Mouse (Mus musculus): ENCODE measurements around the gene Apom. TPM values are rescaled to one million over a fixed set of nuclear protein-coding genes. Genes with fewer than 3 reads are reported as not detected.

Apom gene
- polyA plus RNA-seq, 1 experiment from 2014 or later = 1,216 TPM

GRCm38 (mm10) chr17:35135591-35136320, 3.9 kb upstream of the Apom start:
- peak overlapping the region; percentile 78 for H3K9ac ChIP-seq (replicated peaks)
- peak; percentile 62 for ATAC-seq
- peaks cover 29% of the 10 kb centered on the region for H3K36me3 ChIP-seq (replicated peaks; ENCODE audit: insufficient read depth, low read length)
- DNase-seq = no peak
- H3K4me3 ChIP-seq (ENCODE audit: low read depth, low read length) = peak overlapping the region; percentile 66
- H3K4me2 ChIP-seq (ENCODE audit: low read depth, low read length) = peak overlapping the region; percentile 82
- H3K4me1 ChIP-seq (ENCODE audit: insufficient read depth) = peaks cover 9% of the 10 kb centered on the region
- H3K27me3 ChIP-seq (ENCODE audit: insufficient read depth, low read length) = no peaks in the 10 kb centered on the region
- under 1% methylated on average over 42 of the region's 43 CpGs for WGBS (ENCODE audit: insufficient replicate concordance)
- no peaks in the 10 kb centered on the region for H3K9me3 ChIP-seq (ENCODE audit: low read length)
- TF ChIP-seq EP300 (IDR thresholded peaks at IDR 0.05; ENCODE audit: low read depth) (no peak), CTCF (IDR thresholded peaks at IDR 0.05; ENCODE audit: low read depth) (no peak)
- H3K27ac ChIP-seq (ENCODE audit: low read depth) = peak overlapping the region; percentile 93

- Histone ChIP-seq H3K27me3 (ENCODE audit: insufficient read depth, low read length) (no peaks in the 10 kb centered on the region), H3K36me3 (replicated peaks; ENCODE audit: insufficient read depth, low read length) (peaks cover 28% of the 10 kb centered on the region), H3K9ac (replicated peaks) (peak within 1 kb of the TSS; percentile 78), H3K9me3 (ENCODE audit: low read length) (no peaks in the 10 kb centered on the region), H3K4me3 (ENCODE audit: low read depth, low read length) (peak within 1 kb of the TSS; percentile 66), H3K27ac (ENCODE audit: low read depth) (peak within 1 kb of the TSS; percentile 93), H3K4me1 (ENCODE audit: insufficient read depth) (peaks cover 10% of the 10 kb centered on the region), H3K4me2 (ENCODE audit: low read depth, low read length) (peak within 1 kb of the TSS; percentile 82)
- DNase-seq = peak; percentile 95
- peak; percentile 89 for ATAC-seq
- WGBS (ENCODE audit: insufficient replicate concordance) = under 1% methylated on average over 66 of the region's 66 CpGs
- TF ChIP-seq CTCF (IDR thresholded peaks at IDR 0.05; ENCODE audit: low read depth) = no peak; the same call in 1 of the 2 replicates
- peak; percentile 84 for TF ChIP-seq EP300 (IDR thresholded peaks at IDR 0.05; ENCODE audit: low read depth)
Observed at GRCm38 (mm10) chr17:35134801-35135590, 3.1 kb upstream of the Apom start, which contains the start of gene Bag6. TSS of gene Bag6 (plus strand) at chr17:35135178.

- H3K4me2 ChIP-seq (ENCODE audit: low read depth, low read length) = 0 out of 2 replicates have a peak overlapping the region, but pooled peaks have one; percentile 82
- H3K36me3 ChIP-seq (replicated peaks; ENCODE audit: insufficient read depth, low read length) = peaks cover 16% of the 10 kb centered on the region
- no peaks in the 10 kb centered on the region for H3K27me3 ChIP-seq (ENCODE audit: insufficient read depth, low read length)
- no peak overlapping the region for H3K27ac ChIP-seq (ENCODE audit: low read depth)
- no peak overlapping the region for H3K4me3 ChIP-seq (ENCODE audit: low read depth, low read length)
- no peak overlapping the region for H3K9ac ChIP-seq (replicated peaks)
- WGBS (ENCODE audit: insufficient replicate concordance) = 90% methylated on average over 7 of the region's 7 CpGs
- no peak for ATAC-seq
- DNase-seq = no peak
- peaks cover 14% of the 10 kb centered on the region for H3K4me1 ChIP-seq (ENCODE audit: insufficient read depth)
- H3K9me3 ChIP-seq (ENCODE audit: low read length) = no peaks in the 10 kb centered on the region
- TF ChIP-seq EP300 (IDR thresholded peaks at IDR 0.05; ENCODE audit: low read depth) (no peak), CTCF (IDR thresholded peaks at IDR 0.05; ENCODE audit: low read depth) (no peak)
Observed at GRCm38 (mm10) chr17:35133517-35133916, 1.7 kb upstream of the Apom start.

- Histone ChIP-seq H3K4me2 (ENCODE audit: low read depth, low read length) (peak overlapping the region; percentile 10), H3K9ac (replicated peaks) (no peak overlapping the region), H3K36me3 (replicated peaks; ENCODE audit: insufficient read depth, low read length) (peaks cover 15% of the 10 kb centered on the region), H3K27me3 (ENCODE audit: insufficient read depth, low read length) (no peaks in the 10 kb centered on the region), H3K9me3 (ENCODE audit: low read length) (no peaks in the 10 kb centered on the region), H3K4me3 (ENCODE audit: low read depth, low read length) (no peak overlapping the region), H3K27ac (ENCODE audit: low read depth) (peak overlapping the region; percentile 88), H3K4me1 (ENCODE audit: insufficient read depth) (peaks cover 19% of the 10 kb centered on the region)
- ATAC-seq (no peak), DNase-seq (no peak)
- 58% methylated on average over 3 of the region's 3 CpGs for WGBS (ENCODE audit: insufficient replicate concordance)
- no peak for TF ChIP-seq CTCF (IDR thresholded peaks at IDR 0.05; ENCODE audit: low read depth)
- TF ChIP-seq EP300 (IDR thresholded peaks at IDR 0.05; ENCODE audit: low read depth) = no peak
Observed at GRCm38 (mm10) chr17:35132174-35132560, 317 bp upstream of the Apom start.

GRCm38 (mm10) chr17:35131038-35131437, 812 bp downstream of the Apom start:
- Histone ChIP-seq H3K9ac (replicated peaks) (peak overlapping the region; percentile 46; the same call in 1 of the 2 replicates), H3K36me3 (replicated peaks; ENCODE audit: insufficient read depth, low read length) (peaks cover 15% of the 10 kb centered on the region), H3K27ac (ENCODE audit: low read depth) (peak overlapping the region; percentile 66), H3K4me1 (ENCODE audit: insufficient read depth) (peaks cover 20% of the 10 kb centered on the region), H3K4me3 (ENCODE audit: low read depth, low read length) (peak overlapping the region; percentile 36), H3K9me3 (ENCODE audit: low read length) (no peaks in the 10 kb centered on the region), H3K27me3 (ENCODE audit: insufficient read depth, low read length) (no peaks in the 10 kb centered on the region), H3K4me2 (ENCODE audit: low read depth, low read length) (peak overlapping the region; percentile 64)
- no peak for DNase-seq
- ATAC-seq = no peak
- 62% methylated on average over 8 of the region's 8 CpGs for WGBS (ENCODE audit: insufficient replicate concordance)
- TF ChIP-seq EP300 (IDR thresholded peaks at IDR 0.05; ENCODE audit: low read depth) = no peak
- TF ChIP-seq CTCF (IDR thresholded peaks at IDR 0.05; ENCODE audit: low read depth) = no peak

- Histone ChIP-seq H3K4me1 (ENCODE audit: insufficient read depth) (peaks cover 30% of the 10 kb centered on the region), H3K9me3 (ENCODE audit: low read length) (no peaks in the 10 kb centered on the region), H3K4me3 (ENCODE audit: low read depth, low read length) (no peak overlapping the region), H3K27me3 (ENCODE audit: insufficient read depth, low read length) (no peaks in the 10 kb centered on the region), H3K36me3 (replicated peaks; ENCODE audit: insufficient read depth, low read length) (peaks cover 18% of the 10 kb centered on the region), H3K4me2 (ENCODE audit: low read depth, low read length) (no peak overlapping the region), H3K9ac (replicated peaks) (no peak overlapping the region), H3K27ac (ENCODE audit: low read depth) (no peak overlapping the region)
- no peak for DNase-seq
- no peak for ATAC-seq
- WGBS (ENCODE audit: insufficient replicate concordance) = 60% methylated on average over 11 of the region's 11 CpGs
- TF ChIP-seq CTCF (IDR thresholded peaks at IDR 0.05; ENCODE audit: low read depth) = no peak
- no peak for TF ChIP-seq EP300 (IDR thresholded peaks at IDR 0.05; ENCODE audit: low read depth)
Observed at GRCm38 (mm10) chr17:35128996-35129395, 2.9 kb downstream of the Apom start.
